Mouse (Mus musculus): ENCODE results near the gene Siae.

GRCm38 (mm10) chr9:37545166-37545610 lies 10.3 kb upstream of the Siae start:
- TF ChIP-seq CTCF (IDR thresholded peaks at IDR 0.05; ENCODE audit: insufficient read depth, low read depth, low read length) (no peak), POLR2A (IDR thresholded peaks at IDR 0.05; ENCODE audit: insufficient read depth, low read depth, low read length) (no peak)
